Mouse (Mus musculus): Measurements from ENCODE around the gene Fgd3. TPM values are rescaled to one million over a fixed set of nuclear protein-coding genes. Genes with fewer than 3 reads are reported as not detected.

Gene Fgd3
- total RNA-seq, 2 experiments from 2014 or later, result 5.3 to 6.0 TPM

GRCm38 (mm10) chr13:49341831-49342722 lies 22.0 kb upstream of the Fgd3 start:
- no peak for DNase-seq (ENCODE audit: low spot score in 2 of 2)

- DNase-seq (ENCODE audit: low spot score in 2 of 2), result peak; percentile 73 to 88
Observed at GRCm38 (mm10) chr13:49341012-49341830, 21.1 kb upstream of the Fgd3 start, which contains the start of gene Bicd2. Gene Bicd2, plus strand, starts transcription at chr13:49341585.

DNA sequence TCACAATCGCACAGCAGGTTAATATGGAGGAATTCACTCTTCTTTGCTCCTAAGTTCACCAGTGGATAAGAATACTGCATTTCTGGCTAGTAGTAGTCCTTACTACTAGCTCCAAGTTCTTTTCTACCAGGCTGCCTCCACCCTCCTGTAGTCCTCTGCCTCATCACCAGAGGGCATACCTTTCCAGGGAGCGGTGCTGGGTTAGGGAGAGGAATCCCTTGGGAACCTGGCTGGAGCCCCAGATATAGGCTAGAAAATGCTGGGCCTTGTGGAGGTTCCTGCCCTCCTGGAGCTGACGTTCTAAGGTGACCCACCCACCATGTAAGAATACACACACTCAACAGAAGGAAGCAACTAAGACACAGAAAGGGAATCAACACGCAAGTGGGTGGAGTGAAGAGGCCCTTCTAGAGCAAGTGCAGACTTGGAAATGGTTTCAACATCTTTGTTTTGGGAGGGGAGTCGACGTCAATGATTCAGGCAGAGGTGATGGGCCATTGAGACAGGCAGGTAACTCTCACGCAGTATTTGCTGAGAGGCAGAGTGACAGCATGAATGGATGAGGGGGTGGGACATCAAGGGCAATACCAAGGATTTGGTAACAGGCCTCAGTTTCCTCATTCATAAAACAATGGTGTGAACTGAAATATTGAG lies 18.9 kb upstream of the Fgd3 start:
- DNase-seq (ENCODE audit: low spot score in 2 of 2), result no peak

DNA sequence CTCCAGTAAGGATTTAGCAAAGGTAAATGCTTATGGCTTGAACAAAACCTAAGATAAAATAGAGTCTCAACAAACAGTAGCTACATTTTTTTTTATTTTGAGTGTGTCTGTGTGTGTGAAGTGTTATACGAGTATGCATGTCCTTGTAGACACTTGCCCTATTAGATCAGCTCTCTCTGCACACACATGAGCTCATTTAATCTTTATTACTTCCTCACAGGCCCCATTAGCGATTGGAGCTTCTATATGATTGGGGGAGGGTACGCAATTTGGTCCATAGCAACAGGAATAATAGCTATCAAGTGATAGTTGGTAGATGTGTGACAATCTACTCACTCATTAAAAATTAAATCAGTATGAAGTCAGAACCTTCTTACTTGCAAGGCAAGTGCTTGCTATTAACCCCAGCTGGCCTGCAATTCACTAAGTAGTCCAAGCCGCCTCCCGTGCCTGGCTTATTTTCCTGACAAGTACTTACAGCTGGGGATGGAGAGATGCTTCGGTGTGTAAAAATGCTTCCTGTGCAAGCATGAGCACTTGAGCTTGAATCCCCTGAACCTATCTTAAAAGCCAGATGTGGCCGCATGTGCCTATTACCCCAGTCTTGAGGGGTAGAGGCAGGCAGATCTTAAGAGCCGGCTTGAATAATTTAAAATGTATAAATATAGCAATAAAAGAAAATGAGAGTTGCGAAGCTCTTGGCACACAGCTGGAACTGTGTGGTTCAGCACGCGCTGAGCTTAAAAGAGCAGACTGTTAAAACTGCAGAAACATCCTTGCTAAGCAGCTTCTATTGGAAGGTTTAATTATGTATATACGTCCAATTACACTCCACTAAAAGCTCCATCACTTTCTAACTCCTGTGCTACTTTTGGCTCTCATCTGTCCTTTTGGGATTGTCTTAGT lies 15.2 kb upstream of the Fgd3 start:
- DNase-seq (ENCODE audit: low spot score in 2 of 2), result no peak

DNA sequence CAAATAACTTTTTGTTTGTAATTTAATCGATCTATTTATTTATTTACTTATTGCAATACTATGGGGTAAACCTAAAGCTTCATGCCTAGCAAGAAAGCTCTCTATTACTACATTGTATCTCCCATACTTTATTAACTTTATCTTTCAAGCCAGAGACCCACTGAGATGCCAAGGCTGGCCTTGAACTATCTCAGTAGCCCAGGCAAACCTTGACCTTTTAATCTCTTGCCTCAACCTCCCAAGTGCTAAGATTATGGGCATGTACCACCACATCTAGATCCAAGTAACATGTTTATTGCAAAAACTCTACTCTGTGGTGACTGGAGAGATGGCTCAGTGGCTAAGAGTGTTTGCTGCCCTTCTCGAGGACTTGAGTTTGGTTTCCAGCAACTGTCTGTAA lies 13.1 kb upstream of the Fgd3 start:
- no peak for DNase-seq (ENCODE audit: low spot score in 2 of 2)

DNA sequence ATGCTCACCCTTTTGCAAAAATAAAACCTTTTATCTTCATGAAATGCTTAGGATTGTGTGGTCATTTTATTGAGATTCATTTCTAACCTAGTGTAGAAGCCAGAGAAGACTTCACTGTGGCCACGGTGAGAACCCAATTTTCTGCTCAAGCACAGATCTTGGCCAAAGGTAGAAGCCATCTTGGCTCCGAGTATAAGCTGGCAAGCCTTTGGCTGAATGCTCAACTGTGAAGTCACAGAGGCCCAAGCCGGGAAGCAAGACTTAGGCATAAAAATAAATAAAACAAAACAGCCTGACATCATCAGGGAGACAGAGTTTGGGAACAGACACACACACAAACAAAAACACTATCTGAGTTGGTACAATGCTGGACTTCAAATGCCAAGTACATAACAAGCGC lies 8.0 kb upstream of the Fgd3 start:
- DNase-seq (ENCODE audit: low spot score in 2 of 2), result no peak

DNA sequence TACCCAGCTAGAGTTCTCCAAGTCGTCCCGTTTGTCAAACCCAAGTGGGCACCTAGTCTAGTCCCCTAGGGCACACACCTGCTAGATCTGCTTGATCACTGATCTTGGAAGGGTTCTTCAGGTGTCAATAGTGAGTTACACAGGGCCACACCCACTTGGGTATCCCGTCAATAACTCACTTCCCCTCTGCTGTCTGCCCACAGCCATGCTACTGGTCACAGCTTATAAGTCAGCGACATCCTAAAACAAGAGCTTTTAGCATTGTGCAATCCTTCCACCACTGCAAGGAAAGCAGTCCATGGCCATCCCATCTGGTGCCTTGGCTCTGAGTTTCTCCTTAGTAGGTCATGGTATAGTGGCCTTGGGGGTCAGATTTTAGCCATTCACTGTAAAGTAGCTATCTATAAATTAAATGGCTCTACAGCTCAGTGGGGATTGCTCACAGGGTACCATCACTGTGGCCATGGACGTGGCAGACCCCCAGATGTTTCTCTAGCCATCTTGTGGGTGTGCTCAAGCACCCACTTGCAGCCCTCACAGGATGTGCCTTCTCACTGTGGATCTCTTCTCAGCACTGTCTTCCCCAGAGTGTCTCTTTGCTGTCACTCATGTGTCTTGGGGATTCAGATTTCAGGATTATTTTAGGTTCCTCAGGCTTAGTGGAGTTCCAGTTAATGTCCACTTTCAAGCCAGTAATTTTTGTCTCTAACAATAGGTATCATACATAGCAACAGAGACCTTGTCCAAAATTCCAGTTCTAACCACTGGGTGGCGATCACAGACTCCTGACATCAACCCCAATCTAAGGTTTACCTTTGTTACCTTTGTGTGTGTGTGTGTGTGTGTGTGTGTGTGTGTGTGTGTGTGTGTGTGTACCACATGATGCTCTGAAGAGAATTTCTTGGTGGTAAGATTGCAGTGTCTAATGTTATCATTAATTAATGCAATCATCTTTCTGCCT lies 6.4 kb upstream of the Fgd3 start:
- no peak for DNase-seq (ENCODE audit: low spot score in 2 of 2)

DNA sequence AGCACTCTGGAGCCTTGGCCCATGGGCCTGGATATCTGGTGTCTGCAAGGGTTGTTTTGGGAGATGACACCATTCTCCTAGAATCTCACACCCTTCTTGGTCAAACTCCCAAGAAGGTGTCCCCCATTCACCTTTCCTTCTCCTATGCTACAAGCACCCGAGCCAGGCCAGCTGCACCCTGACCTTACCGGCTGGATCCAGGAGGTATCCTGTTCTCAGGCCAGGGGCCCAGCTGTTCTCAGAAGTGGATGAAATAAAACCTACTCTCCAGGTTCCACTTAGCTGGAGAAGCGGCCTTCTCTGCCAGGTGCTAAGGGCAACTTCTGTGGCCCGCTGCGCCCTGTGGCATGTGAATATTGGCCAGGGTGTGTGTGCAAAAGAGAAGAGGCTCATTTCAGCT lies 4.8 kb upstream of the Fgd3 start:
- DNase-seq (ENCODE audit: low spot score in 2 of 2), result no peak

DNA sequence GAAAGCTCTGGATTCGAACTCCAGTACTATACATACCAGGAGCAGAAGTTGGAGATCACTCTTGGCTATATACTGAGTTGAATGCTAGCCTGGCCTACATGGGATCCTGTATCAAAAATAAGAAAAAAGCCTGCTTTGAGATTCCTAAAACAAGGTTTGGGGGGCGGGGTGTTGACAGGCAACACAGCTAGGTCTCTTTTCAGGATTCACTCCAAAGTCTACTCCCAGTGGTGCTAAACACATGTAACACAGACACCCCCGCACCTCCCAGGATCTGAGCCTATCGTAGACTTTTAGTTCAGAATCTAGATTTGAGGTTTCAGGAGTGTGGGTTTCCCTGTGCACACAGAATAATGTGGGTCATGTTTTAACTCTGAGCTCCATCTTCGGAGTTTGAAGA lies 2.6 kb upstream of the Fgd3 start:
- no peak for DNase-seq (ENCODE audit: low spot score in 2 of 2)

DNA sequence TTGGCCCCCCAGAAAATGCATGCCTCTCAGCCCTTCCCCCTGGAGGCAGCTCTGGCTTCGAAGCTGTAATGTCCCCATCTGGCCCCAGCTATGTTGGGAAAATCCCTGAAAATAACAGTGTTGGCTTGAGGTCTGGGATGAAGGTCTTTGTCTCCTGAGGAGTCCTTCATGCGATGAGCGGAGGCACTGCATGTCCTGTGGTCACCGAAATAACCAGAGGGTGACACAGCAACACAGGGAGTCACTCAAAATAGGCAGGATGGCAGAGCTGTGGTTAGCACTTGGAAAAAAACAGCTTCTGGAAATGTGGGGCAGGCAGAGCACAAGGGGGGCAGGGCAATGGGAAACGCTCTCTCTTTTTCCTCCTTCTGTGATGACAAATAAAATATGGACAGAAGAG lies 2.1 kb upstream of the Fgd3 start:
- DNase-seq (ENCODE audit: low spot score in 2 of 2), result no peak

DNA sequence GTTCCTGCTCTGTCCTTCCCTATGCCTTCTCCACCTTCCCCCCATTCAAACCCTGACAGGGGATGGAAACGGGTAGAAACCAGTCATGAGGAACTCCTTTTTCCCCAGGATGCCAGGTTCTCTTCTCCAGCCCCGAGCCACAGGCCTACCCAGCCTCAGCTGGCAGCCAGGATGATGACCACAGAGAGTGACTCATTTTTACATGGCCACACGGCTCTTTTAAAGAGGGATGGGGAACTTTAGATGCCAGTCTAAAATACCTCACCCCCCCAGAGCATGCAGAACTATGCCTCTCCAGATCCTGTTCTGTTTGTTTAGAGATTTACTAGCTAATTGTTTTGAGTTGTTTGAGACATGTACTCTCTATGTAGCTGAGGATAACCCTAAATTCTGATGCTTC lies 1.3 kb upstream of the Fgd3 start:
- DNase-seq (ENCODE audit: low spot score in 2 of 2), result no peak

GRCm38 (mm10) chr13:49320514-49320913 lies 403 bp upstream of the Fgd3 start:
- DNase-seq (ENCODE audit: low spot score in 2 of 2), result no peak

GRCm38 (mm10) chr13:49317914-49318313 lies 2.2 kb downstream of the Fgd3 start:
- DNase-seq (ENCODE audit: low spot score in 2 of 2), result no peak

DNA sequence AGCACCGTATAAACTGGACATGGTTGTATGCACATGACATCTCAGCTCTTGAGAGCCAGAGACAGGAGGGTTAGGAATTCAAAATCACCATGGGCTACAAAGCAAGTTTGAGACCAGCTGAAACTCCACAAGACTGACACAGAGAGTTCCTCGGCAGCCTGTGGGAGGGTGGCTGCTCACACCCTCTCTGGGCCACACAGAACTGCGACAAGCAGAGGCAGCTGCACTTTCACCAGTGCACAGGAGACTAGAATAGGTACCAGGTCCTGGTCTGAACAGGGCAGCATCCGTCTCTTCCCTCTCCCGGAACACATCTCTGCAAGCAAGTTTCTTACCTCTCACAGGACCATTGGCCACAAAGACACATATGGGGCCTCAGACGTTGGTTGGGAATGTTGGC lies 2.6 kb downstream of the Fgd3 start:
- no peak for DNase-seq (ENCODE audit: low spot score in 2 of 2)

- DNase-seq (ENCODE audit: low spot score in 2 of 2), result no peak
Observed at GRCm38 (mm10) chr13:49316386-49317162, 3.5 kb downstream of the Fgd3 start.

- no peak for DNase-seq (ENCODE audit: low spot score in 2 of 2)
Observed at GRCm38 (mm10) chr13:49311642-49312041, 8.5 kb downstream of the Fgd3 start.

DNA sequence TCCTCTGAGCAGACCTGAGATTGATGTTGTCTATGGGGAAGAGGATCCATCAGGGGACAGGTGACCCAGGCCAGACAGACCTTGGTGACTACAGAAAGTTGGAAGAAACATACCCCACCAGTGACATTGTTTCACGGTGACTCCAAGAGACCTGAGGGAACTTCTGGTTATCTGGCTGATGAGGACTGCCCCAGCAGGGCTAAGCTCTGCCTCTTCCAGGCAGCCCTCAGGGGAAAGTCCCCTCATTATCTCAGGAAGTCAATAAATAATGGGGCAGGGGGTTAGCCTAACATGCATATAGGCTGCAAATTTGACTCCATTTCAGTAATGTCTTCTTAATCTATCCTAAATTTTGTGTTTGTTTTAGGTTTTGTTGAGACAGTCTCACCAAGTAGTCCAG lies 10.6 kb downstream of the Fgd3 start:
- no peak for DNase-seq (ENCODE audit: low spot score in 2 of 2)

- DNase-seq (ENCODE audit: low spot score in 2 of 2), result no peak
Observed at GRCm38 (mm10) chr13:49308861-49309403, 11.2 kb downstream of the Fgd3 start.
